Mouse (Mus musculus) gonadal fat pad, adult 2 months (tissue): ENCODE measurements around the gene Klhdc2. TPM values are rescaled to one million over a fixed set of nuclear protein-coding genes. Genes with fewer than 3 reads are reported as not detected.

ENCODE experiments used
- DNase-seq: peaks from one replicate; pipeline ENCODE4 v3.0.0-alpha.2; 2012; ENCODE audit warnings: low read depth
- polyA plus RNA-seq: library from polyadenylated mRNA; depleted of rRNA; stranded (reverse); fragments of >200 nt; gene quantifications from 2 replicates; pipeline ENCODE4 v1.2.3, GENCODE M21; 2012; rRNA removed

The Klhdc2 gene
- polyA plus RNA-seq: 41.9 and 48.6 TPM in 2 replicates

- peak; percentile 17 for DNase-seq
Measured at GRCm38 (mm10) chr12:69296511-69297410, at the start of gene Klhdc2. Klhdc2 (plus strand) TSS chr12:69296681.

DNA sequence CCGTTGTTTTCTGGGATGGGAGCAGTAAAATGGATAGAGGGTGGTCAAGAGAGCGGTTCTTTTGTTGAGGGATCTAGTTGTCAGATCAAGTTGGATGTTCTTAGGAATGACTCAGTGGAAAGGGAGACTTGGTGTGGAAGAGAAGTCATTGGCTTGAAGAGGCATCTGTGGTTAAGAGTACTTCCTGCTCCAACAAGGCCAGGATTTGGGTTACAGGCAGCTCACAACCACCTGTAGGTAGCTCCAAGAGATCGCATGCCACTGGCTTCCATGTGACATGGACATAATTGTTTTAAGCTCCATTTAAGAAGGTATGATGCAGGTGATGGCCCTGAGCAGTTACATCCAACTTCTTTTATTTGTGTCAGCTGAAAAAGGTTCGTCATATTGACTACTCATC is 46.7 kb upstream of the Klhdc2 start:
- DNase-seq: no peak

DNA sequence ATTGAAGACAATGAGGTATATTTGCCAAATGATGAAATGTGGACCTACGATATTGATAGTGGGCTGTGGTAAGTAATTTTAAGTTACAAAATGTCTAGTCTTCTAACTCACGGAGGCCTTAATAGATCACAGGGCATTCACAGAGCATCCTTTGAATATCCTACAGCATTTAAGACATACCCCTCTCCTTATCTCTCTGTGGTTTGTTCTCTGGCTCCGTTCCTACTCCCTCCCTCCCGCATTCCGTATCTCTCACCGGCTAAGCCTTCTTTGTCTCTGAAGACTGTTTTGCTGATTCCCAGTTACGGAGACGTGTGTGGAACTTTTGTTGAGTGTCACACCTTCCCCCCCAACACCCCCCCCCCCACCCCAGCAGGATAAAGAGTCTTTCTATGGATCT is 45.7 kb upstream of the Klhdc2 start:
- DNase-seq: no peak

DNA sequence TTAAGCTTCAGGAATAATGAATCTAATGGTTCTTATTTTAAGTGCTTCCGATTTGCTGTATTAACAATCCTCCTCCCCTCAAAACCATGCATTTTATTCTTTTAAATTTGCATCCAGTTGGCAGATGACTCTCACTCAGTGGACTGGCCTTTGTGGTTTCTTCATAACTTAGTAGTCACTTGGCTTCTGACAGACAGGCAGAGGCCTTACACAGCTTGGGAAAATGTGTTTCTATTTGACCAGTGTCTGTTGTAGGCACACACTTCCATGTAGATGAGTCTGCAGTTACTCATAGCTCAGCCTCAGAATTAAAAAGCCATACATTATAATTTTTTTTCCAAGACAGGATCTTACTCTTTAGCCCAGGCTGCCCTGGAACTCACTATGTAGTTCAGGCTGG is 42.7 kb upstream of the Klhdc2 start:
- no peak for DNase-seq

- DNase-seq: no peak
Measured at GRCm38 (mm10) chr12:69257836-69258235, 38.6 kb upstream of the Klhdc2 start.

- DNase-seq: no peak
Measured at GRCm38 (mm10) chr12:69262251-69262650, 34.2 kb upstream of the Klhdc2 start.

DNA sequence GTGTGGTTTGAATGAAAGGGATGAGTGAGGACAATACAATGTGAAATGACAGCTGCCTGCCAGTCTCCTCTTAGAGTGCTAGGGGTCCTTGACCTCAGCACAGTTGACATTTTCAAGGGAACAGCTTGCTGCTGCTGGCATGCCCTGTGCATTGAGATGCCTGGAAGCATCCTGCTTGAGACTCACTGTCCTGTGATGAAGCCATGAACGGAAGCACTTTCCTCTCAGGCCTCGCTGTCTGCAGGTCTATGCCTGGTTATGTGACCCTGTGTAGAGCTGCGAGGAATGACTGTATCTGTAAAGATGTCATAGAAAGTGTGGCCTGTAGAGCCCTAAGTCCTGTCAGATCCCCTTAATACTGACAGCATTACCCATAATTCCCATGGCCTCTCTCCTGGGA is 31.4 kb upstream of the Klhdc2 start:
- DNase-seq: no peak

- DNase-seq: no peak
Measured at GRCm38 (mm10) chr12:69267956-69268632, 28.4 kb upstream of the Klhdc2 start.

GRCm38 (mm10) chr12:69268956-69269355 is 27.5 kb upstream of the Klhdc2 start:
- DNase-seq: no peak

DNA sequence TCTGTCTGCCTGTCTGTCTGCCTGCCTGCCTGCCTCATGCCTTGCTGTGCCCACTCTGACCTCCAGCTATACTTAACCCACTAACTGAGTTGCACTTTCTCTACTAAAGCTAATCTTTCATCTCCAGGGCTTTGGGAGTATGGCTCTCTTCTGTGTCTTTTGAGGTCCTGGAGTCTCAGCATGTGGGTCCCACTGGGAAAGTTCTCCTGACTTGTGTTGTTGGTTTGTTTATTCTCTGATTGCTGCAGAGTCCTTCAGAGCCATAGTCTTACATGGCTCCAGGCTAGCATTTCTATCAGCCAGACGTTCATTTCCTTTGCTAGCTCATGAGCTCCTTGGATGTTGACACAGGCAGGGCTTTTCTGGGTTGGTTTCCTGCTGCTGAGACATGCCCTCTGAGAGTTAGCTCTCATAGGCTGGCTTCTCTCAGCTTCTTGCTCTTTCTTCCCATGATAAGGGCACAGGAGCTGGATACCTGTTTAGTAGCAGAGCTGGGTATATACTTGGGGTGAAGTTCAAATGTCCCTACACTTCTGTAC is 16.5 kb upstream of the Klhdc2 start:
- no peak for DNase-seq

GRCm38 (mm10) chr12:69280915-69281314 is 15.6 kb upstream of the Klhdc2 start:
- DNase-seq: no peak

DNA sequence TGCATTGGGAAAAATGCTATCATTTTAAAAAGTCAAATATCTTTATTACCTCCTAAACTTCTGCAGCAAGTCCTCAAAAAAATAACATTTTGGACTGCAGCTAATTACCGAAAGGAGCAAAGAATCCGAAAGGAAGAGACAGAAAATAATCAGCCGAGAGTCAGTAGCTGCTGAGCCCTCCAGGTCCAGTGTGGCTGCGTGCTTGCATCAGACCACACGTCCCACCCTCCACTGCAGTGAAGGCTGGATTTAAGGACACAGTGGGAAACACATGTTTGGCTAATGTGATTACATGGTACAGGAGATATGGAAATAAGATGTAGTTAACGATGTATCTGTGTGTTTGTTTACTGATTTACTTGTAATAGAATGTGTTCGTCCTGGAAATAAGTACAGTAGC is 13.3 kb upstream of the Klhdc2 start:
- DNase-seq: no peak

- no peak for DNase-seq
Measured at GRCm38 (mm10) chr12:69287535-69287934, 8.9 kb upstream of the Klhdc2 start.

- DNase-seq: no peak
Measured at GRCm38 (mm10) chr12:69288699-69289098, 7.8 kb upstream of the Klhdc2 start.

- DNase-seq: no peak
Measured at GRCm38 (mm10) chr12:69292401-69292800, 4.1 kb upstream of the Klhdc2 start.

GRCm38 (mm10) chr12:69293815-69294214 is 2.7 kb upstream of the Klhdc2 start:
- DNase-seq: no peak

- no peak for DNase-seq
Measured at GRCm38 (mm10) chr12:69294936-69295335, 1.5 kb upstream of the Klhdc2 start.

- no peak for DNase-seq
Measured at GRCm38 (mm10) chr12:69295651-69296050, 830 bp upstream of the Klhdc2 start.

- no peak for DNase-seq
Measured at GRCm38 (mm10) chr12:69297411-69298150, 1.1 kb downstream of the Klhdc2 start.

DNA sequence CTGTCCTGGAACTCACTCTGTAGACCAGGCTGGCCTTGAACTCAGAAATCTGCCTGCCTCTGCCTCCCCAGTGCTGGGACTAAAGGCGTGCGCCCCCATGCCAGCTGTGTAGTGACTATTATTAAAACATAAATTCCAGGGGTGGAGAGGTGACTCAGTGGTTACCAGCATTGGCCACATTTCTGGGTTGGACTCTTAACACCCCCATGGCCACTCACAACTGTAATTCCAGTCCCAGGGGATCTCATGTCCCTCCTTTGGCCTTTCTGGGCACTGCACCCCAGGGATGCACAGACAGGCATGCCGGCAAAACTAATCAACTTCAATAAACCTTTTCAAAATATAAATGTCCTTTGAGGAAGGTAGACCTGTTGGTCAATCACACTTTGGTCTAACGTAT is 1.8 kb downstream of the Klhdc2 start:
- DNase-seq: no peak

DNA sequence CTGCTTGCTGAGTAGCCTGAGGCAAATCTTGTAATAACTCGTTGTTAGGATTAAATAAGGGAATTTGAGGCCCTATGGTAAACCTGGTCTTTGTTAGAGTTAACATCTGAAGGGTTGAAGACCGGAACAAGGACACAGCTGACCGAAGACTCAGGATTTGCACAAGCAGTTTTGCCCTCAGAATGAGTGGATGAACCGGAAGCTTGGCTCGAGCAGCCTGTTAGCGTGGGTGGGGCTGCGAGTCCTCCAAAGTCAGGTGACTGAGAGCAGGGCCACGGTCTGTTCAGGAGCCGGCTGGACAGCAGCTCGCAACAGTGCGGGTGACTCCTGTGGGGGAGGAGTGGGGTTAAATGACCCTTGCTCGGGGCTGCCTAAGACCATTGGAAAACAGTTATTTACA is 2.8 kb downstream of the Klhdc2 start:
- DNase-seq: peak; percentile 36

GRCm38 (mm10) chr12:69299831-69300230 is 3.4 kb downstream of the Klhdc2 start:
- no peak for DNase-seq
